Mouse (Mus musculus) lung, embryonic 15.5 days (tissue): ENCODE data around the gene Slc25a33. TPM values are rescaled to one million over a fixed set of nuclear protein-coding genes. Genes with fewer than 3 reads are reported as not detected.

Source experiments
- ATAC-seq: fragments of 200-750 bp; cut with Nextera tagmentation; 2 replicates; pipeline ENCODE4 v1.8.0; 2017; ENCODE audit warnings: moderate number of reproducible peaks, borderline replicate concordance; ENCODE audit not compliant: low FRiP score, low TSS enrichment; ENCODE audit errors: extremely low read depth
- H3K27ac ChIP-seq: fragments of 300-500 bp; sonication (generic); 2 replicates; pipeline ENCODE4 v1.5.1; 2015; ENCODE audit warnings: moderate library complexity, mild to moderate bottlenecking, inconsistent platforms
- H3K27me3 ChIP-seq: fragments of 300-500 bp; sonication (generic); 2 replicates; pipeline ENCODE4 v1.6.1; 2015; ENCODE audit warnings: inconsistent platforms
- H3K36me3 ChIP-seq: fragments of 300-500 bp; sonication (generic); 2 replicates; pipeline ENCODE4 v1.6.1; 2015; ENCODE audit warnings: inconsistent platforms
- H3K4me1 ChIP-seq: fragments of 300-500 bp; sonication (generic); 2 replicates; pipeline ENCODE4 v1.6.1; 2015; ENCODE audit warnings: inconsistent platforms
- H3K4me2 ChIP-seq: fragments of 300-500 bp; sonication (generic); 2 replicates; pipeline ENCODE4 v1.6.1; 2015; ENCODE audit warnings: inconsistent platforms, mild to moderate bottlenecking, moderate library complexity
- H3K4me3 ChIP-seq: fragments of 300-500 bp; sonication (generic); 2 replicates; pipeline ENCODE4 v1.5.1; 2015; ENCODE audit warnings: mild to moderate bottlenecking, inconsistent platforms
- H3K9ac ChIP-seq: fragments of 300-500 bp; sonication (generic); 2 replicates; pipeline ENCODE4 v1.6.1; 2015; ENCODE audit warnings: inconsistent platforms
- H3K9me3 ChIP-seq: fragments of 300-500 bp; sonication (generic); 2 replicates; pipeline ENCODE4 v1.6.1; 2016; ENCODE audit warnings: inconsistent platforms
- WGBS: fragments of 180-500 bp; shearing (Covaris S2); methylation state at CpG from one replicate; pipeline ENCODE4 v1.1.7; 2015; 5-methylcytosine and 5-hydroxymethylcytosine counted together
- polyA plus RNA-seq: library from polyadenylated mRNA; unstranded; fragments of >200 nt; fragmentation: Nextera tagmentation; extraction: Ambion mirVana; gene quantifications from 2 replicates; pipeline ENCODE4 v1.2.1, GENCODE M21; 2015

Slc25a33 gene
- polyA plus RNA-seq, 1 experiment from 2014 or later = 8.5 TPM

- no peaks in the 10 kb centered on the region for H3K27me3 ChIP-seq
- peaks cover 62% of the 10 kb centered on the region for H3K4me1 ChIP-seq
- ATAC-seq = no peak
- H3K4me2 ChIP-seq = no peak overlapping the region
- no peak overlapping the region for H3K4me3 ChIP-seq
- no peak overlapping the region for H3K9ac ChIP-seq
- 77% methylated on average over 6 of the region's 6 CpGs for WGBS
- H3K36me3 ChIP-seq = peaks cover 17% of the 10 kb centered on the region
- no peak overlapping the region for H3K27ac ChIP-seq
- H3K9me3 ChIP-seq = no peaks in the 10 kb centered on the region
These were observed 39.8 kb downstream of the Slc25a33 start for GRCm38 (mm10) chr4:149734246-149734645.

- Histone ChIP-seq H3K4me1 (peaks cover 62% of the 10 kb centered on the region), H3K27ac (0 out of 2 replicates have a peak overlapping the region, but pooled peaks have one; percentile 24)
These were observed 40.3 kb downstream of the Slc25a33 start for GRCm38 (mm10) chr4:149733748-149734147.

GRCm38 (mm10) chr4:149732800-149733199, 41.3 kb downstream of the Slc25a33 start:
- WGBS = 61% methylated on average over 10 of the region's 10 CpGs
- Histone ChIP-seq H3K4me2 (no peak overlapping the region), H3K9me3 (no peaks in the 10 kb centered on the region), H3K27me3 (no peaks in the 10 kb centered on the region), H3K4me1 (peaks cover 57% of the 10 kb centered on the region), H3K27ac (0 out of 2 replicates have a peak overlapping the region, but pooled peaks have one; percentile 24), H3K9ac (no peak overlapping the region), H3K4me3 (no peak overlapping the region), H3K36me3 (peaks cover 29% of the 10 kb centered on the region)
- no peak for ATAC-seq

More at GRCm38 (mm10) chr4:149733748-149734147, 40.3 kb downstream of the Slc25a33 start:
- no peak overlapping the region for H3K4me3 ChIP-seq
- no peak for ATAC-seq
- peaks cover 22% of the 10 kb centered on the region for H3K36me3 ChIP-seq
- H3K4me2 ChIP-seq = no peak overlapping the region
- H3K9ac ChIP-seq = no peak overlapping the region
- WGBS = 49% methylated on average over 6 of the region's 6 CpGs
- H3K27me3 ChIP-seq = no peaks in the 10 kb centered on the region
- no peaks in the 10 kb centered on the region for H3K9me3 ChIP-seq

GRCm38 (mm10) chr4:149732313-149732712, 41.8 kb downstream of the Slc25a33 start:
- Histone ChIP-seq H3K4me1 (peaks cover 57% of the 10 kb centered on the region), H3K36me3 (peaks cover 34% of the 10 kb centered on the region)

GRCm38 (mm10) chr4:149730827-149731226, 43.2 kb downstream of the Slc25a33 start:
- H3K27ac ChIP-seq = no peak overlapping the region
- peaks cover 43% of the 10 kb centered on the region for H3K4me1 ChIP-seq
- H3K4me3 ChIP-seq = no peak overlapping the region
- no peak overlapping the region for H3K4me2 ChIP-seq
- peaks cover 49% of the 10 kb centered on the region for H3K36me3 ChIP-seq
- H3K9ac ChIP-seq = no peak overlapping the region
- no peaks in the 10 kb centered on the region for H3K9me3 ChIP-seq
- ATAC-seq = no peak
- 52% methylated on average over 7 of the region's 7 CpGs for WGBS
- H3K27me3 ChIP-seq = no peaks in the 10 kb centered on the region

More at GRCm38 (mm10) chr4:149732313-149732712, 41.8 kb downstream of the Slc25a33 start:
- Histone ChIP-seq H3K27ac (no peak overlapping the region), H3K9me3 (no peaks in the 10 kb centered on the region), H3K4me2 (no peak overlapping the region), H3K27me3 (no peaks in the 10 kb centered on the region), H3K9ac (no peak overlapping the region), H3K4me3 (no peak overlapping the region)
- 83% methylated on average over 3 of the region's 3 CpGs for WGBS
- ATAC-seq = no peak

GRCm38 (mm10) chr4:149728810-149729209, 45.3 kb downstream of the Slc25a33 start:
- WGBS = 77% methylated on average over 8 of the region's 8 CpGs
- Histone ChIP-seq H3K27ac (no peak overlapping the region), H3K9me3 (no peaks in the 10 kb centered on the region), H3K27me3 (no peaks in the 10 kb centered on the region), H3K4me2 (no peak overlapping the region), H3K4me3 (no peak overlapping the region), H3K9ac (no peak overlapping the region), H3K36me3 (peaks cover 60% of the 10 kb centered on the region), H3K4me1 (peaks cover 23% of the 10 kb centered on the region)
- ATAC-seq = no peak

- Histone ChIP-seq H3K27me3 (no peaks in the 10 kb centered on the region), H3K4me1 (peaks cover 12% of the 10 kb centered on the region), H3K9ac (no peak overlapping the region), H3K4me3 (no peak overlapping the region), H3K27ac (no peak overlapping the region), H3K9me3 (no peaks in the 10 kb centered on the region), H3K36me3 (peaks cover 61% of the 10 kb centered on the region), H3K4me2 (no peak overlapping the region)
- ATAC-seq = no peak
- 97% methylated on average over 5 of the region's 5 CpGs for WGBS
These were observed 46.4 kb downstream of the Slc25a33 start for GRCm38 (mm10) chr4:149727636-149728035.

- no peak overlapping the region for H3K27ac ChIP-seq
- WGBS = 59% methylated on average over 15 of the region's 15 CpGs
- H3K27me3 ChIP-seq = no peaks in the 10 kb centered on the region
- H3K4me2 ChIP-seq = no peak overlapping the region
- no peak overlapping the region for H3K9ac ChIP-seq
- no peaks in the 10 kb centered on the region for H3K4me1 ChIP-seq
- H3K9me3 ChIP-seq = no peaks in the 10 kb centered on the region
- ATAC-seq = no peak
- peaks cover 75% of the 10 kb centered on the region for H3K36me3 ChIP-seq
- no peak overlapping the region for H3K4me3 ChIP-seq
These were observed 48.3 kb downstream of the Slc25a33 start for GRCm38 (mm10) chr4:149725661-149726350.

GRCm38 (mm10) chr4:149724916-149725470, 49.1 kb downstream of the Slc25a33 start:
- Histone ChIP-seq H3K9ac (no peak overlapping the region), H3K9me3 (no peaks in the 10 kb centered on the region), H3K27ac (no peak overlapping the region), H3K4me2 (no peak overlapping the region), H3K27me3 (no peaks in the 10 kb centered on the region), H3K4me3 (no peak overlapping the region), H3K4me1 (no peaks in the 10 kb centered on the region), H3K36me3 (peaks cover 75% of the 10 kb centered on the region)
- ATAC-seq = no peak
- 91% methylated on average over 17 of the region's 17 CpGs for WGBS

GRCm38 (mm10) chr4:149723855-149724731, 50.0 kb downstream of the Slc25a33 start:
- Histone ChIP-seq H3K9me3 (no peaks in the 10 kb centered on the region), H3K4me3 (no peak overlapping the region), H3K27me3 (no peaks in the 10 kb centered on the region), H3K4me1 (no peaks in the 10 kb centered on the region), H3K36me3 (peaks cover 75% of the 10 kb centered on the region), H3K27ac (no peak overlapping the region), H3K9ac (no peak overlapping the region), H3K4me2 (no peak overlapping the region)
- WGBS = 72% methylated on average over 17 of the region's 17 CpGs
- ATAC-seq = no peak

- H3K27ac ChIP-seq = no peak overlapping the region
- ATAC-seq = no peak
- no peaks in the 10 kb centered on the region for H3K4me1 ChIP-seq
- no peaks in the 10 kb centered on the region for H3K9me3 ChIP-seq
- H3K4me3 ChIP-seq = no peak overlapping the region
- peaks cover 77% of the 10 kb centered on the region for H3K36me3 ChIP-seq
- no peak overlapping the region for H3K4me2 ChIP-seq
- H3K9ac ChIP-seq = no peak overlapping the region
- 85% methylated on average over 12 of the region's 12 CpGs for WGBS
- no peaks in the 10 kb centered on the region for H3K27me3 ChIP-seq
These were observed 51.1 kb downstream of the Slc25a33 start for GRCm38 (mm10) chr4:149723021-149723390.
